Mouse (Mus musculus): ENCODE measurements around the gene Coa3. TPM values are rescaled to one million over a fixed set of nuclear protein-coding genes. Genes with fewer than 3 reads are reported as not detected.

Gene Coa3
- polyA plus RNA-seq, 1 experiment from 2014 or later: 204 TPM

DNA sequence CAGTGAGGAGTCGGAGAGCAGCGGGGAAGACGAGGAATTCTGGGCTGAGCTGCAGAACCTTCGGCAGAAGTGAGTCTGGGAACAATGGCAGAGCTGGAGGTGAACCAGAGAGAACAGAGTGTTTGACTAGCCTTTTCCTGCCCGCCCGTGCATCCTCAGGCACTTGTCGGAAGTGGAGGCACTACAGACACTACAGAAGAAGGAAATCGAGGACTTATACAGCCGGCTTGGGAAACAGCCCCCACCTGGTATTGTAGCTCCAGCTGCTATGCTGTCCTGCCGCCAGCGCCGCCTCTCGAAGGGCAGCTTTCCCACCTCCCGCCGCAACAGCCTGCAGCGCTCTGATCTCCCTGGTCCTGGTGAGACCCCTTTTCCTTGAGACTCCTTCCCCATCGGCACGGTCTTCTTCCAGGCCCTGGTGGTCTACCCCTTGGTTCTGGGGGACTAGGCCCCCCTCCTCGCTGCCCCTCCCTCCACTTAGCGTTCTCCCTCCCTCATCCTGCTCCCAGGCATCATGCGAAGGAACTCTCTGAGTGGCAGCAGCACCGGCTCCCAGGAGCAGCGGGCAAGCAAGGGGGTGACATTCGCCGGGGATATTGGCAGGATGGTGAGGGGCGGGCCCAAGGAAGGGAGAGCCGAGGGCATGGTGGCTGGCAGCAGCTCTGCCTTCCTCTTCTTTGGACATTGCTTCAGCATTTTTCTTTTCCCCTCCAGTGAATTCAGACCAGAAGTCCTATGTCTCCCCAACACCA is 2.4 kb downstream of the Coa3 start:
- Histone ChIP-seq H3K4me2 (replicated peaks; ENCODE audit: low read depth, low read length) (peak overlapping the region; percentile 84), H3K9ac (ENCODE audit: low read depth, low read length) (peak overlapping the region; percentile 36; the same call in 1 of the 2 replicates), H3K27ac (ENCODE audit: low read depth, low read length) (peak overlapping the region; percentile 45; the same call in 1 of the 2 replicates), H3K4me3 (ENCODE audit: low read length) (no peak overlapping the region; the same call in 1 of the 2 replicates), H3K4me1 (ENCODE audit: control insufficient read depth, insufficient read depth, low read length) (peaks cover 37% of the 10 kb centered on the region), H3K27me3 (ENCODE audit: control insufficient read depth, insufficient read depth, low read length) (no peaks in the 10 kb centered on the region), H3K36me3 (ENCODE audit: control insufficient read depth, insufficient read depth, low read length) (peaks cover 5% of the 10 kb centered on the region; the same call in 1 of the 2 replicates), H3K9me3 (ENCODE audit: control insufficient read depth, low read length) (no peaks in the 10 kb centered on the region)
- ATAC-seq (ENCODE audit: low FRiP score, low TSS enrichment): no peak
- 32% methylated on average over 27 of the region's 27 CpGs for WGBS

DNA sequence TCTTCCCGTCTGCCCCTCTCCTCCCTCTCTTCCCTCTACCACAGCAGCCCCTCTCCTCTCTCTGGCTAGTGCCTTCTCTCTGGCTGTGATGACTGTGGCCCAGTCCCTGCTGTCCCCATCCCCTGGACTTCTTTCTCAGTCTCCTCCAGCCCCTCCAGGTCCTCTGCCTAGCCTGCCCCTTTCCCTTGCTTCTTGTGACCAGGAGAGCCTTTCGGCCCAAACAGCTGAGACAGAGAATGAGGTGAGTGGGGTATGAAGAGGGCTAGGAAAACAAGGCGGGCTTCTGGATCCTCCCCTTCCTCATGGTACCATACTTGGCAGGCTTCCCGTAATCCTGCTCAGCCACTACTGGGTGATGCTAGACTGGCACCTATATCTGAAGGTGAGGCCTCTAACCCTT is 3.6 kb downstream of the Coa3 start:
- Histone ChIP-seq H3K4me3 (ENCODE audit: low read length) (no peak overlapping the region), H3K9me3 (ENCODE audit: control insufficient read depth, low read length) (no peaks in the 10 kb centered on the region), H3K9ac (ENCODE audit: low read depth, low read length) (no peak overlapping the region), H3K27ac (ENCODE audit: low read depth, low read length) (no peak overlapping the region), H3K4me2 (replicated peaks; ENCODE audit: low read depth, low read length) (no peak overlapping the region), H3K36me3 (ENCODE audit: control insufficient read depth, insufficient read depth, low read length) (peaks cover 5% of the 10 kb centered on the region; the same call in 1 of the 2 replicates), H3K4me1 (ENCODE audit: control insufficient read depth, insufficient read depth, low read length) (peaks cover 31% of the 10 kb centered on the region), H3K27me3 (ENCODE audit: control insufficient read depth, insufficient read depth, low read length) (no peaks in the 10 kb centered on the region)
- WGBS: 78% methylated on average over 4 of the region's 4 CpGs
- ATAC-seq (ENCODE audit: low FRiP score, low TSS enrichment): no peak

DNA sequence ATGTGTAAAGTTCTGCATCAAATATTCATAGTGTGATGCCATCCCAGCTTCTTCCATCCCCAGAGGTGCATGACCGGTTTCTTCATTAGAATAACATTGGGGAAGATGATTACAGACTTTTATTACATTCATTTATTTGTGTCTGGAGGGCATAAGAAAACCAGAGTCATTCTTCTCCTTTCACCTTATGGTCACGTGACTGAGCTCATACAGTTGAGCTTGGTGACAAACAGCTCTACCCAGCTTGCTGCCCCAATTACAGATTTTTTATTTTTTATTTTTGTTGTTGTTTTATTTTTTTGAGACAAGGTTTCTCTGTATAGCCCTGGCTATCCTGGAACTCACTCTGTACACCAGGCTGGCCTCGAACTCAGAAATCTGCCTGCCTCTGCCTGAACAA is 6.5 kb downstream of the Coa3 start:
- peaks cover 9% of the 10 kb centered on the region; the same call in 1 of the 2 replicates for H3K36me3 ChIP-seq (ENCODE audit: control insufficient read depth, insufficient read depth, low read length)
- H3K9me3 ChIP-seq (ENCODE audit: control insufficient read depth, low read length): no peaks in the 10 kb centered on the region
- no peaks in the 10 kb centered on the region for H3K27me3 ChIP-seq (ENCODE audit: control insufficient read depth, insufficient read depth, low read length)
- WGBS: 86% methylated on average over 3 of the region's 3 CpGs
- H3K27ac ChIP-seq (ENCODE audit: low read depth, low read length): no peak overlapping the region
- no peak overlapping the region for H3K9ac ChIP-seq (ENCODE audit: low read depth, low read length)
- no peak overlapping the region for H3K4me2 ChIP-seq (replicated peaks; ENCODE audit: low read depth, low read length)
- H3K4me3 ChIP-seq (ENCODE audit: low read length): no peak overlapping the region
- ATAC-seq (ENCODE audit: low FRiP score, low TSS enrichment): no peak
- H3K4me1 ChIP-seq (ENCODE audit: control insufficient read depth, insufficient read depth, low read length): peaks cover 21% of the 10 kb centered on the region

DNA sequence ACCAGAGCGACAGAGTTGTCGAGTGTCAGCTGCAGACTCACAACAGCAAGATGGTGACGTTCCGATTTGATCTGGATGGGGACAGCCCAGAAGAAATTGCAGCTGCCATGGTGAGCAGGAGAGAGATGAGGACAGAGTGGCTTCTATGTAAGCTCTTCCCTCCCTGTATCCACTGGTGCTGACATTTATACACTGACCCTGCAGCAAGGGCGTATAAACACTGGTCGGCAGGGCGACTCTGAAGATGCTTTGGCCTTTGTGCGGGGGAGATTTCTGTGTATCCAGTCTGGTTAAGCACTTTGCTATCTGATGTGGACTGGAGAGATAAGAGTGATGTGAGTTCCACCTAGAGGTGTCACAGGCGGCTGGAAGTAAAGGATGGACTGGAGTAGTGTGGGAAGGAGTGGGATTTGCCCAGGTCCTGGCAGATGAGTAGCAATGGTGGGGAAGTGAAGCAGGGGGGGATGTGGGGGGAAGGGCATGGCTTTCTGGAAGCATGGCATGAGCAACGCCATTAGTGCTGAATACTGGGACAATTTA is 9.3 kb downstream of the Coa3 start:
- H3K27ac ChIP-seq (ENCODE audit: low read depth, low read length): no peak overlapping the region
- peaks cover 10% of the 10 kb centered on the region; the same call in 1 of the 2 replicates for H3K4me1 ChIP-seq (ENCODE audit: control insufficient read depth, insufficient read depth, low read length)
- H3K4me2 ChIP-seq (replicated peaks; ENCODE audit: low read depth, low read length): no peak overlapping the region
- H3K4me3 ChIP-seq (ENCODE audit: low read length): no peak overlapping the region
- H3K27me3 ChIP-seq (ENCODE audit: control insufficient read depth, insufficient read depth, low read length): no peaks in the 10 kb centered on the region
- H3K9ac ChIP-seq (ENCODE audit: low read depth, low read length): no peak overlapping the region
- ATAC-seq (ENCODE audit: low FRiP score, low TSS enrichment): no peak
- 0 out of 2 replicates have a peak, but pooled peaks cover 3% of the 10 kb centered on the region for H3K36me3 ChIP-seq (ENCODE audit: control insufficient read depth, insufficient read depth, low read length)
- no peaks in the 10 kb centered on the region for H3K9me3 ChIP-seq (ENCODE audit: control insufficient read depth, low read length)
- 11% methylated on average over 10 of the region's 10 CpGs for WGBS

DNA sequence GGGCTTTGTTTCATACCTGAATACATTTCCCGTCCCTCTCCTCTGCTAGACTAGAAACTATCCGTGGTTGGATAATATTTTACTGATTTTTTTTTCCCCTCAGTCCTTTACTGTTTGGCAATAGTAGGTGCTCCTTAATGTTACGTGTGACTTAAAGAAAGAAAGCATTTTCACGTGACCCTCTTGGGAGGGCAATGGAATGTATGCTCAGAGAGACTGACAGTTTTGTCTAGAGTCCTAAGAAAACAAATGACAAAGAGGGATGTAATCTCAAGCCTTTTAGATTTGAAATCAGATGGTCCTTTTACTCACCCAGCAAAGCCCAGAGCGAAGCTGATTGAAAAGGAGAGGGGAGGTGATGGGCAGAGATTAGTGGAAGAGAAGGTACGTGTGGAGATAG is 13.0 kb downstream of the Coa3 start:
- Histone ChIP-seq H3K4me1 (ENCODE audit: control insufficient read depth, insufficient read depth, low read length) (peaks cover 30% of the 10 kb centered on the region), H3K27ac (ENCODE audit: low read depth, low read length) (no peak overlapping the region), H3K4me2 (replicated peaks; ENCODE audit: low read depth, low read length) (no peak overlapping the region; the same call in 1 of the 2 replicates), H3K4me3 (ENCODE audit: low read length) (no peak overlapping the region), H3K9me3 (ENCODE audit: control insufficient read depth, low read length) (no peaks in the 10 kb centered on the region), H3K9ac (ENCODE audit: low read depth, low read length) (no peak overlapping the region), H3K27me3 (ENCODE audit: control insufficient read depth, insufficient read depth, low read length) (peaks cover 9% of the 10 kb centered on the region; the same call in 1 of the 2 replicates), H3K36me3 (ENCODE audit: control insufficient read depth, insufficient read depth, low read length) (0 out of 2 replicates have a peak, but pooled peaks cover 3% of the 10 kb centered on the region)
- WGBS: 47% methylated on average over 6 of the region's 6 CpGs
- no peak for ATAC-seq (ENCODE audit: low FRiP score, low TSS enrichment)

DNA sequence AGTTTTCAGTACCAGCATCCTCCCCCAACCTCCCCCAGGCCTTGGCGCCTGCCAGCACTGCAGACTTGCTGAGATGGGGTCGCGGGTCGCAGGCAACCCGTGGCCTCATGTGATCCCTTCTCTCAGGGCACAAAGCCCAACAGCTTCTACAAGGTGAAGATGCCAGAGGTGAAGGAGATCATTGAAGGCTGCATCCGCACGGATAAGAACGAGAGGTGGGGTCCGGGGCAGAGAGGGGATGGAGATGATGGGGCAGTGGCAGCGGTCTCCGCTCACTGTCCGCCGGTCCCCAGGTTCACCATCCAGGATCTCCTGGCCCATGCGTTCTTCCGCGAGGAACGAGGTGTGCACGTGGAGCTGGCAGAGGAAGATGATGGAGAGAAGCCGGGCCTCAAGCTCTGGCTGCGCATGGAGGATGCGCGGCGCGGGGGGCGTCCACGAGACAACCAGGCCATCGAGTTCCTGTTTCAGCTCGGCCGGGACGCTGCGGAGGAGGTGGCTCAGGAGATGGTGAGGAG is 13.9 kb downstream of the Coa3 start:
- peak overlapping the region; percentile 12 for H3K4me3 ChIP-seq (ENCODE audit: low read length)
- ATAC-seq (ENCODE audit: low FRiP score, low TSS enrichment): no peak
- H3K9ac ChIP-seq (ENCODE audit: low read depth, low read length): peak overlapping the region; percentile 1; the same call in 1 of the 2 replicates
- H3K36me3 ChIP-seq (ENCODE audit: control insufficient read depth, insufficient read depth, low read length): 0 out of 2 replicates have a peak, but pooled peaks cover 3% of the 10 kb centered on the region
- H3K4me1 ChIP-seq (ENCODE audit: control insufficient read depth, insufficient read depth, low read length): peaks cover 30% of the 10 kb centered on the region
- peak overlapping the region; percentile 38 for H3K4me2 ChIP-seq (replicated peaks; ENCODE audit: low read depth, low read length)
- H3K27ac ChIP-seq (ENCODE audit: low read depth, low read length): no peak overlapping the region
- no peaks in the 10 kb centered on the region for H3K9me3 ChIP-seq (ENCODE audit: control insufficient read depth, low read length)
- peaks cover 9% of the 10 kb centered on the region; the same call in 1 of the 2 replicates for H3K27me3 ChIP-seq (ENCODE audit: control insufficient read depth, insufficient read depth, low read length)
- 6% methylated on average over 31 of the region's 31 CpGs for WGBS

DNA sequence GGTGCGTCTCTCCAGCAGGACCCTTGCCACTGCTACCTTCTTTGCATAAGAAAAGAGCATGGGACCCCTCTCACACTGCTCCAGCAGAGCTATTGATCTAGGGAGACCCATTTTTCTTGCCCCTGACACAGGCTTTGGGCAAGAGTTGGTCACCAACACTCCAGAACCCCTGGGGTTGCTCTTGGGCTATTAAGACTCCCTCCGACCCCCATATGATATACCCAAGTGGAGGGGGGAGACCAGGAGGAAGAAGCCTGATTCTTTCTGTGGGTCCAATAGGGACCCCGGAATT is 15.0 kb downstream of the Coa3 start:
- 14% methylated on average over 3 of the region's 3 CpGs for WGBS
- Histone ChIP-seq H3K27me3 (ENCODE audit: control insufficient read depth, insufficient read depth, low read length) (peaks cover 9% of the 10 kb centered on the region; the same call in 1 of the 2 replicates), H3K9ac (ENCODE audit: low read depth, low read length) (no peak overlapping the region; the same call in 1 of the 2 replicates), H3K9me3 (ENCODE audit: control insufficient read depth, low read length) (no peaks in the 10 kb centered on the region), H3K36me3 (ENCODE audit: control insufficient read depth, insufficient read depth, low read length) (0 out of 2 replicates have a peak, but pooled peaks cover 3% of the 10 kb centered on the region), H3K4me2 (replicated peaks; ENCODE audit: low read depth, low read length) (peak overlapping the region; percentile 75; the same call in 1 of the 2 replicates), H3K27ac (ENCODE audit: low read depth, low read length) (no peak overlapping the region), H3K4me1 (ENCODE audit: control insufficient read depth, insufficient read depth, low read length) (peaks cover 36% of the 10 kb centered on the region), H3K4me3 (ENCODE audit: low read length) (peak overlapping the region; percentile 50; the same call in 1 of the 2 replicates)
- ATAC-seq (ENCODE audit: low FRiP score, low TSS enrichment): no peak

DNA sequence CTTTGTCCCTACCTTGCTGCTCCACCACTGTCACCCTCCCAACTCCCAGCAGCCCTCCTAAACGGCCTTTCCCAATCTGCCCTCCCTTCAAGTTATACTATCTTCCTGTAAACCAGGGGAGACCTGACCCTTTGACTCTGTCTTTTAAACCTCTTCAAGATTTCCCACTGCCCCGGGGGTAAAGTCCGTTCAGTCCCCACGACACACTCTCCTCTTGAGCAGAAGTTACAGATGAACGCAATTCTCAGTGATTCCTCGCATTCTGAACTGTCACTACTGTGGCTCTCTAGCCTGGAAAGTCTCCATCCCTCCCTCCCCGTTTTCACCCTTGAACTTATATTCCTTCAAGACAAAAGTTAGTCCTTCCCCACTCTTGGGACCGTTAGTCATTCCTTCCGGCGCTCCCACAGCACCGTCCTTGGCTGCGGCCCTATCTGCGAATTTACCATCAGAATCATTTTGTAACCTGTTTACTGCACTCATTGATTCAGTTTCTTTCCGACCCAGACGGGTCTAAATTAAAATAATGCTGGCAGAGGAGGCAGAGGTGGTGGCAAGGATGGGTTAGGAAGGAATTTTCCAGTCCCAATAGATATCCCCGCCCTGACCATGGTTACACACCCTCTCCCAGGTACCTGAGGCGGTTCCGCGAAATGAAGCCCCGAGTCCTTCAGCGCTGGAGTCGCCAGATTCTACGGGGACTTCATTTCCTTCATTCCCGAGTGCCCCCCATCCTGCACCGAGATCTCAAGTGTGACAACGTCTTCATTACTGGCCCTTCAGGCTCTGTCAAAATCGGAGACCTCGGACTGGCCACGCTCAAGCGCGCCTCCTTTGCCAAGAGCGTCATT is 15.6 kb downstream of the Coa3 start:
- H3K9me3 ChIP-seq (ENCODE audit: control insufficient read depth, low read length): no peaks in the 10 kb centered on the region
- no peak for ATAC-seq (ENCODE audit: low FRiP score, low TSS enrichment)
- peak overlapping the region; percentile 46; the same call in 1 of the 2 replicates for H3K9ac ChIP-seq (ENCODE audit: low read depth, low read length)
- H3K4me2 ChIP-seq (replicated peaks; ENCODE audit: low read depth, low read length): peak overlapping the region; percentile 75
- H3K27me3 ChIP-seq (ENCODE audit: control insufficient read depth, insufficient read depth, low read length): peaks cover 9% of the 10 kb centered on the region; the same call in 1 of the 2 replicates
- H3K27ac ChIP-seq (ENCODE audit: low read depth, low read length): no peak overlapping the region
- peaks cover 2% of the 10 kb centered on the region; the same call in 1 of the 2 replicates for H3K36me3 ChIP-seq (ENCODE audit: control insufficient read depth, insufficient read depth, low read length)
- WGBS: 10% methylated on average over 32 of the region's 32 CpGs
- peaks cover 42% of the 10 kb centered on the region for H3K4me1 ChIP-seq (ENCODE audit: control insufficient read depth, insufficient read depth, low read length)
- peak overlapping the region; percentile 50 for H3K4me3 ChIP-seq (ENCODE audit: low read length)
